Mouse (Mus musculus): Measurements from ENCODE around the gene Fam149a.

- no peak for TF ChIP-seq CTCF (IDR thresholded peaks at IDR 0.05; ENCODE audit: low read depth)
- no peak for TF ChIP-seq EP300 (IDR thresholded peaks at IDR 0.05; ENCODE audit: low read depth)
These were observed 1.2 kb upstream of the Fam149a start for GRCm38 (mm10) chr8:45383250-45383649.
